Mouse (Mus musculus) hindbrain, embryonic 14.5 days (tissue): ENCODE data around the gene Vps37b. TPM values are rescaled to one million over a fixed set of nuclear protein-coding genes. Genes with fewer than 3 reads are reported as not detected.

Experiments
- ATAC-seq: fragments of 200-750 bp; cut with Nextera tagmentation; 2 replicates; pipeline ENCODE4 v1.8.0; 2017; ENCODE audit warnings: moderate number of reproducible peaks, mild to moderate bottlenecking, moderate TSS enrichment, moderate library complexity; ENCODE audit not compliant: low FRiP score
- DNase-seq: peaks from one replicate; pipeline ENCODE4 v3.0.0-alpha.2; 2015; ENCODE audit warnings: low spot score
- H3K27ac ChIP-seq: fragments of 300-500 bp; sonication (generic); 2 replicates; pipeline ENCODE4 v1.5.1; 2014; ENCODE audit warnings: mild to moderate bottlenecking, moderate library complexity
- H3K27me3 ChIP-seq: fragments of 300-500 bp; sonication (generic); 2 replicates; pipeline ENCODE4 v1.6.1; 2014; ENCODE audit warnings: mild to moderate bottlenecking, low read length, mixed read lengths; ENCODE audit not compliant: control insufficient read depth, insufficient read depth
- H3K36me3 ChIP-seq: fragments of 300-500 bp; sonication (generic); replicated peaks from 2 replicates; pipeline ENCODE4 v1.6.1; 2014; ENCODE audit not compliant: control insufficient read depth, insufficient read depth
- H3K4me1 ChIP-seq: fragments of 300-500 bp; sonication (generic); replicated peaks from 2 replicates; pipeline ENCODE4 v1.6.1; 2014; ENCODE audit warnings: antibody characterized with exemption, low read length, mixed read lengths; ENCODE audit not compliant: control insufficient read depth, insufficient read depth
- H3K4me2 ChIP-seq: fragments of 300-500 bp; sonication (generic); replicated peaks from 2 replicates; pipeline ENCODE4 v1.6.1; 2014; ENCODE audit warnings: mild to moderate bottlenecking, moderate library complexity
- H3K4me3 ChIP-seq: fragments of 300-500 bp; sonication (generic); replicated peaks from 2 replicates; pipeline ENCODE4 v1.5.1; 2014; ENCODE audit warnings: mild to moderate bottlenecking, low read length
- H3K9ac ChIP-seq: fragments of 300-500 bp; sonication (generic); 2 replicates; pipeline ENCODE4 v1.6.1; 2014
- H3K9me3 ChIP-seq: fragments of 300-500 bp; sonication (generic); 2 replicates; pipeline ENCODE4 v1.6.1; 2016; ENCODE audit warnings: low read length; ENCODE audit not compliant: control insufficient read depth
- WGBS: fragments of 180-500 bp; shearing (Covaris S2); extraction: QIAGEN DNeasy Blood & Tissue Kit; methylation state at CpG from one replicate; pipeline ENCODE4 v1.1.7; 2014; 5-methylcytosine and 5-hydroxymethylcytosine counted together
- polyA plus RNA-seq: library from polyadenylated mRNA; unstranded; fragments of >200 nt; fragmentation: Nextera tagmentation; extraction: Ambion mirVana; gene quantifications from 2 replicates; pipeline ENCODE4 v1.2.1, GENCODE M21; 2014

Gene Vps37b
- polyA plus RNA-seq, 1 experiment from 2014 or later: 59.5 TPM

DNA sequence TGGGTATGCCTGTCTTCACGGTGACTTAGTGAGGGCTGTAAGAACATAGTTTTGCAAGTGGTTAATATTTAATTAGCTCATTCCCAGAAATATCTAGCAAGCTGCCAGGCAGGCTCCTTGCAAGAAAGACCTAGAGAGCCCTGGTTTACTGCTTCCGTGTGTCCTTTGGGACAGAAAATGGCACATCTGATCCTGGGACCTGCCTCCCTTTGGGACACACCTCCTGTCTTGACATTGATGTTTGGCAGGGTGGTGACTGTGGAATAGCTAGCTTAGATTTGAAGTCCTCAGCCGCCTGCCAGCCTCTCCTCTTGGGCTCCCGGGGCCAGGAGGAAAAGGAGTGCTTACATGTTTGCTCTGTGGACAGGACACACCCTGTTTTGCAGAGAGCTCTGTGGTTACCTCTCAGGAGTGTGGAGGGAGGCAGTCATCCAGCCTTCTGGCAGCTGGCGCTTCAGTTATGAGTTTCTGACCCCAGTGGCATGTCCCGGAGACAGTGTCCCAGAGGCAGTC lies 56.3 kb downstream of the Vps37b start:
- WGBS: 68% methylated on average over 6 of the region's 6 CpGs
- Histone ChIP-seq H3K4me2 (peak overlapping the region; percentile 83; the same call in 1 of the 2 replicates), H3K27me3 (peaks cover 9% of the 10 kb centered on the region), H3K4me3 (no peak overlapping the region), H3K36me3 (no peaks in the 10 kb centered on the region), H3K9me3 (no peaks in the 10 kb centered on the region), H3K27ac (no peak overlapping the region), H3K4me1 (peaks cover 24% of the 10 kb centered on the region), H3K9ac (no peak overlapping the region)
- DNase-seq: no peak
- ATAC-seq: no peak

DNA sequence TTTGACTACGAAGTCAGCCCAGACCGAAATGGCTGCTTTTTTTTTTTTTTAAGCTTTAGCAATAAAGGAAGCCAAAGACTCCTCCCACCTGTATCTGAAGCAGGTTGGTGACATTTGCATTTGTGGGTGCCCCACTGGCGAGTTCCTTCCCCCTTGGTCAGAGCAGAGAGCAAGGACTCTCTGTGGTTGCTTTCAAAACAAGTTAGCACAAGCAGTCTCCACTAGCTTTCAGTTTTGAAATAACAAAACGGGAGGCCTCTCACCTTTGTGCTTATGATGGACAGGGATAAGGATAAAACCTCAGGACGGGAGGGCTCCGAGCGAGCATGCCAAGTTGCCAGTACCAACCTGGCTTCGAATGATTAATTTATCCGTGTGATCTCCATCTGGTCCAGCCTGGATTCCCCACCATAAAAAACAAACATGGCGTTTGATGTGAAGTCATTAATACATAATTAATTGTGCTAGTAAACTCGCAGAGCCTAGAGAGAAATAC lies 57.4 kb downstream of the Vps37b start:
- Histone ChIP-seq H3K9me3 (no peaks in the 10 kb centered on the region), H3K4me2 (peak overlapping the region; percentile 83), H3K4me3 (peak overlapping the region; percentile 73), H3K27ac (no peak overlapping the region), H3K9ac (peak overlapping the region; percentile 85), H3K4me1 (peaks cover 24% of the 10 kb centered on the region), H3K27me3 (peaks cover 9% of the 10 kb centered on the region), H3K36me3 (no peaks in the 10 kb centered on the region)
- WGBS: 22% methylated on average over 11 of the region's 11 CpGs
- ATAC-seq: no peak
- DNase-seq: peak; percentile 37

DNA sequence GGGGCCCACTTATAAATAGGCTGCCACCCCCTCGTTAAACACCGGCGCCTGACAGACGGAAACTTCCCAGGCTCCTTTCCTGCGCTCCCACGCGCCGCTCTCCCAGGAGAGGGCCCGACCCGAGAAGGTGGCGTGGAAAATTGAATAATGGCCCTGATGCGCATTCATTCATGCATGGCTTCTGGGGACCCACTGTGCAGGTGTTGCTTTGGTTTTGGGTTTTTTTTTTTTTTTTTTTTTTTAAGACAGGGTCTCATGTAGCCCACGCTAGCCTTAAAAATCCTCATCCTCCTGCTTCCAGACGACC lies 57.9 kb downstream of the Vps37b start:
- Histone ChIP-seq H3K4me3 (peak overlapping the region; percentile 73), H3K36me3 (no peaks in the 10 kb centered on the region), H3K4me2 (peak overlapping the region; percentile 83), H3K27me3 (peaks cover 9% of the 10 kb centered on the region), H3K4me1 (peaks cover 24% of the 10 kb centered on the region), H3K9ac (peak overlapping the region; percentile 85), H3K9me3 (no peaks in the 10 kb centered on the region), H3K27ac (peak overlapping the region; percentile 41; the same call in 1 of the 2 replicates)
- WGBS: 1% methylated on average over 14 of the region's 14 CpGs
- no peak for DNase-seq
- 0 out of 2 replicates have a peak, but pooled peaks have one; percentile 5 for ATAC-seq

DNA sequence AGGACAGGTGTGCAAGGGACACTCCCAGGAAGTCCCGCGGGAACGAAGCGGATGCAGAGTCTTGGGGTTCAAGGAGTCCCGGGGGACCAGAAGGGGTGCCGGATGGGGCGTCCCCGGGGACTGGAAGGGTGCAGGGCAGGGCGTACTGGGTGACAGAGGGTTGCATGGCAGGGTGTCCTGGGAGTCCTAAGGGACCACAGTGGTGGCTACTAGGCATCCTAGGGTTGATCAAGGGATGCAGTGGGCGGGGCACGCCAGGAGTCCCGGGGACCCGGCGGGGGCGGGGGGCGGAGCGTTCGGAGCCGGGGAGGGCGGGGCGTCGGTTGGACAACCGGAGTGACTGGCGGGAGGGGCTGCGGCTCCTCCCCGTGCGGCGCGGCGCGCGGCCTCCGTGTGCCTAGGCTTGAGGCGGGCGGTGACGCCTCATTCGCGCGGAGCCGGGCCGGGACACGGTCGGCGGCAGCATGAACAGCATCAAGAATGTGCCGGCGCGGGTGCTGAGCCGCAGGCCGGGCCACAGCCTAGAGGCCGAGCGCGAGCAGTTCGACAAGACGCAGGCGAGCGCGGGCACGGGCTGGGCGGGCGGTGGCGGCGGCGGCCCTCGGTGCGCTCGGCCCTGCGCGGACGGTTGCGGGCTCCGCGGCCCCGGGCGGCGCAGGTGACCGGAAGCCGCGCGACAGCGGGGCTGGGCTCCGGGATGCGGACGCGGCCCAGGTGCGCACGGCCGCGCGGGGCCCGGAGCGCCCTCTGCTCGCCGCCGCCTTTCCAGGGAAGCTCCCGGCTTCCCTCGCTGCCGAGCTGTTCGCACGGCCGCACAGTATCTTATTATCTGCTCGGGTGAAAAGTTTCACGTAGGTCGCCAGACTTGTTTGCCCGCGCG lies 58.5 kb downstream of the Vps37b start, which contains the start of gene Hip1r:
Gene Hip1r, plus strand, starts transcription at position 330 of the 880 bp plus-strand sequence.
- WGBS: under 1% methylated on average over 95 of the region's 106 CpGs
- peaks cover 9% of the 10 kb centered on the region for H3K27me3 ChIP-seq
- H3K4me1 ChIP-seq: peaks cover 24% of the 10 kb centered on the region
- peak within 1 kb of the TSS; percentile 41; the same call in 1 of the 2 replicates for H3K27ac ChIP-seq
- ATAC-seq: peak; percentile 77
- peak within 1 kb of the TSS; percentile 85 for H3K9ac ChIP-seq
- peak; percentile 58 for DNase-seq
- peak within 1 kb of the TSS; percentile 73 for H3K4me3 ChIP-seq
- H3K36me3 ChIP-seq: no peaks in the 10 kb centered on the region
- no peaks in the 10 kb centered on the region for H3K9me3 ChIP-seq
- H3K4me2 ChIP-seq: peak within 1 kb of the TSS; percentile 83

DNA sequence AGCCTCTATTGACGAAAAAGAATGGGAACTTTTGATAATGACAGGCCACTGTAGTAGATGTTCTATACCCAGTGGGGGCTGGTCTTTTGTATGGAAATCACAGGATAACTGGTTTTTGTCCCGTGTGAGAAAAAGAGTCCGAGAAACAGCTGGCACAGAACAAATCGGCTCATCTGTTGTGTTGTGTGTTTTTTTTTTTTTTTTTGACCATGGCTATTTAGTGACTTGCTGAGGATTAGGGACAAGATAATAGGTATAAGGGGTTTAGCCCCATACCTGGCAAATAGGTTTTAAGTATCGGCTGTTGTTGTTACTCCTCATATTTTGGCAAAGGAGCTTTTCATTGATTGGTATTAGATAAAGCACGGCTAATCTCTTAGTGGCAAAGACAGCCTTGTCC lies 59.6 kb downstream of the Vps37b start:
- Histone ChIP-seq H3K4me2 (no peak overlapping the region), H3K4me1 (peaks cover 24% of the 10 kb centered on the region), H3K27me3 (peaks cover 9% of the 10 kb centered on the region), H3K27ac (no peak overlapping the region), H3K9ac (no peak overlapping the region), H3K4me3 (no peak overlapping the region), H3K36me3 (no peaks in the 10 kb centered on the region), H3K9me3 (no peaks in the 10 kb centered on the region)
- no peak for ATAC-seq
- no peak for DNase-seq
- WGBS: 48% methylated on average over 6 of the region's 6 CpGs

DNA sequence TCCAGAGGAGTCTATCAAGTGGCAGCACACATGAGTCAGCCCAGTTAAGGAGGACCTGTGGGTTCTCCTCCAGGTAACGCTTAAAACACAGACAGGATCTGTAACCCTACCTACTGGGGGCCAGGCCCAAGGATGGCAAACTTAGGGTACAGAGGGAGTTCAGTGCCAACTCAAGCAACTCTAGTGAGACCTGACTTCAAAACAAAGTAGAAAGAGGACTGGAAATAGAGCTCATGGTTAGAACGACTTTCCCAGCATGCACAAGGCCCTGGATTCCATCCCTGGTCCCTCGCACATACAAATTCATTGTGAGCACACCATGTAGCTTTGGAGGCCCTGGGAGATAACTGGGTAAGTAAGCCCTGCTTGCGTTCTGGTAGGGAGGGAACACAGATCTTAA lies 61.5 kb downstream of the Vps37b start:
- Histone ChIP-seq H3K27me3 (no peaks in the 10 kb centered on the region), H3K4me2 (no peak overlapping the region), H3K36me3 (no peaks in the 10 kb centered on the region), H3K27ac (no peak overlapping the region), H3K9ac (no peak overlapping the region), H3K4me1 (peaks cover 14% of the 10 kb centered on the region), H3K4me3 (no peak overlapping the region), H3K9me3 (no peaks in the 10 kb centered on the region)
- DNase-seq (no peak), ATAC-seq (no peak)
- WGBS: 91% methylated on average over 4 of the region's 4 CpGs

DNA sequence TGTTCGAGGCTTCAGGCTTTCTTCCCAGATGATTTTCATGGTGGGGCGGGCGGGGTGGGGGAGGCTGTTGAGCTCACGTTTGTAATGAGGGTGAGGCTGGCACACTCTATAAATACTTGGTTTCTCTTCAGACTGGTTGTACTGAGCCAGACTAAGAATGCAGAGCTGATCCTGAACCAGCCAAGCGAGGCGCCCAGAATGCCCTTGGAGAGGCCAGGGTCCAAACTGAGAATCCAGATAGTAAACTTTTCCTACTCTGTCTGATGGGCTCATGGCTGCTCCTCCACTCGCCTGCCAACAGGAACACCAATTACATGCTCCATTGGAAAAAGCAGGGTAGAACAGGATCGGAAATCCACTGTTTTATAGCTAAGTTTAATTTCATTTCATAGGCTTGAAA lies 62.9 kb downstream of the Vps37b start:
- Histone ChIP-seq H3K9ac (no peak overlapping the region), H3K36me3 (no peaks in the 10 kb centered on the region), H3K4me3 (no peak overlapping the region), H3K9me3 (no peaks in the 10 kb centered on the region), H3K4me2 (no peak overlapping the region), H3K27me3 (no peaks in the 10 kb centered on the region), H3K4me1 (0 out of 2 replicates have a peak, but pooled peaks cover 4% of the 10 kb centered on the region), H3K27ac (no peak overlapping the region)
- no peak for ATAC-seq
- 69% methylated on average over 8 of the region's 8 CpGs for WGBS
- DNase-seq: no peak

DNA sequence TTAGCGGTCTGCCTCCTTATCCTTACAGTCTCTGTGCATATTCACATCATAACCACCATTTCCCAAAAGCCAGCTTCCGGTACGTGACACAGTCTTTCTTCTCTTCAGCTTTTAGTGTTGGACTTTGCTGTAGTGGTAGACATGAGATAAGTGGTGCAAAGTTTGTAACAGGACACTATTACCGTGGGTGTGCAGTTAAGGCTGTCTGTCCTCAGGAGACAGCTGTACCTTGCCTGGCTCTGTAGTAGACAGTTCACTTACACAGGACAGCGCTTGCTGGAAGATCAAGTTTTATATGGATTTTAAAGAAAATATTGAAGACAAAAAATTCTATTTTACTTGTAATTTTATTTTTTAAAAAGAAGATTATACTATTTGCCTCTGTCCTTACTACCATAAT lies 63.6 kb downstream of the Vps37b start:
- H3K27me3 ChIP-seq: no peaks in the 10 kb centered on the region
- WGBS: 87% methylated on average over 5 of the region's 5 CpGs
- no peak for ATAC-seq
- no peaks in the 10 kb centered on the region for H3K9me3 ChIP-seq
- DNase-seq: no peak
- no peak overlapping the region for H3K4me2 ChIP-seq
- no peak overlapping the region for H3K27ac ChIP-seq
- H3K36me3 ChIP-seq: no peaks in the 10 kb centered on the region
- no peak overlapping the region for H3K9ac ChIP-seq
- H3K4me1 ChIP-seq: 0 out of 2 replicates have a peak, but pooled peaks cover 4% of the 10 kb centered on the region
- H3K4me3 ChIP-seq: no peak overlapping the region

DNA sequence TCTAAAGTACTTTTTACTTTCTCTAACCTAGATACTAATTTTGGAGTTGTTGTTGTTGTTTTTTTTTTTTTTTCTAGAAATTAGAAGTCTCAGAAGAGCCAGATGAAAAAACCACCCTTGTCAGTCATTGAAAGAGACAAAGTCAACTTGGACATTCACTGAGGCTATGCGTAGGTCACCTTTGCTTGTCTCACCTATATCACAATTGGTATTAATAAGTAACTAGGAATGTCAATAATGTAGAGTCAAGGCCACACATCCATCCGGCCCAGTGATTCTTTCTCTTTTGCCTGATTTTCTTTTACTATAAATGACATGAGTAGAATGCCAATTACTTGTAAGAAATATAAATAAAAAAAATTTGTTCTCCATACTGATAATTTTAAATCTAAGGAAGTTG lies 65.3 kb downstream of the Vps37b start:
- ATAC-seq: no peak
- Histone ChIP-seq H3K27ac (no peak overlapping the region), H3K9me3 (no peaks in the 10 kb centered on the region), H3K4me2 (no peak overlapping the region), H3K4me3 (no peak overlapping the region), H3K4me1 (no peaks in the 10 kb centered on the region), H3K9ac (no peak overlapping the region), H3K27me3 (no peaks in the 10 kb centered on the region), H3K36me3 (no peaks in the 10 kb centered on the region)
- 98% methylated on average over 2 of the region's 2 CpGs for WGBS
- DNase-seq: no peak
